Mouse (Mus musculus): ENCODE measurements around the gene Gm43518. TPM values are rescaled to one million over a fixed set of nuclear protein-coding genes. Genes with fewer than 3 reads are reported as not detected.

Gm43518 gene
- polyA plus RNA-seq, 1 experiment from 2014 or later, result 2.4 TPM

DNA sequence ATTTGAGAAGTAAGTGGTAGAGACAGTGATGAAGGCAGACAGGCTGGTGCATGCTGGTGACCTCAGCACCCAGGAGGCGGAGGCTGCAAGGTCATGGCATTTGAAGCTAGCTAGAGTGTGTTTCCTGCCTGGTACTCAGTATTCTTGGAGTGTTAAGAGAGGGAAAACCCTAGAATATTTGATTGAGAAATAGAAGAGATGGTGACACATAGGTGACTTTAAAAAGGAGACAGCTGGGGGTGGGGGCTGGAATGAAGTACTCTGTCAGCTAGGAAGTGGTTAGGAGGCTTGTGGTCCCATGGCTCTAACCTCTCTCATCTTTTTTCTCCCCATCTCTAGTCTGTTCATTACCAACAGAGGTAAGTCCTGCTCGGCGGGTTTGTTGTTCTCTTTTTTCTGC lies 12.4 kb upstream of the Gm43518 start:
- Histone ChIP-seq H3K27ac (ENCODE audit: low read depth, low read length) (no peak overlapping the region), H3K4me2 (replicated peaks; ENCODE audit: low read depth, low read length) (no peak overlapping the region), H3K27me3 (ENCODE audit: control insufficient read depth, insufficient read depth, low read length) (no peaks in the 10 kb centered on the region), H3K4me3 (ENCODE audit: low read depth, low read length) (no peak overlapping the region), H3K36me3 (ENCODE audit: control insufficient read depth, insufficient read depth, low read length) (no peaks in the 10 kb centered on the region), H3K4me1 (replicated peaks; ENCODE audit: control insufficient read depth, insufficient read depth, low read length) (no peaks in the 10 kb centered on the region), H3K9me3 (ENCODE audit: control insufficient read depth, low read length) (no peaks in the 10 kb centered on the region), H3K9ac (ENCODE audit: low read depth, low read length) (no peak overlapping the region)
- no peak for ATAC-seq (ENCODE audit: low FRiP score)
- no peak for DNase-seq (ENCODE audit: low spot score)
- 94% methylated on average over 3 of the region's 3 CpGs for WGBS

DNA sequence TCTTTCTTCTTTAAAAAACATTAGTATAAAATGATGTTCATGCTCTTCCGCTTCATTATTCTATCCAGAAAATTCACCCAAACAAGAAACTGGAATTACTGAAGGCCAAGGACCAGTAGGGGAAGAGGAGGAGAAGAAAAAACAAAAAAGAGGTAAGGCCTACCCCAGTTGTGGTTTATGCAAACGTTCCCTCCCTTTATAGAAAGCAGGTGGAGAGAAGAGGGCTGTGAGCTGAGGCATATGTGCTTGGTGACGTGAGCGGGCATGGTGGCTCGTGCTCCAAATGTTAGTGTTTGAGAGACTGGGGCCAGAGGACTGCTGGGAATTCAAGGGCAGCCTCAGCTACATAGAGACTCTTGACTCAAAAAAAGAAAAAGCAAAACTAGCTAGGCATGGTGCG lies 5.1 kb upstream of the Gm43518 start:
- H3K4me2 ChIP-seq (replicated peaks; ENCODE audit: low read depth, low read length), result no peak overlapping the region
- no peak for ATAC-seq (ENCODE audit: low FRiP score)
- no peaks in the 10 kb centered on the region for H3K9me3 ChIP-seq (ENCODE audit: control insufficient read depth, low read length)
- DNase-seq (ENCODE audit: low spot score), result no peak
- H3K27me3 ChIP-seq (ENCODE audit: control insufficient read depth, insufficient read depth, low read length), result no peaks in the 10 kb centered on the region
- peaks cover 9% of the 10 kb centered on the region; the same call in 1 of the 2 replicates for H3K36me3 ChIP-seq (ENCODE audit: control insufficient read depth, insufficient read depth, low read length)
- no peak overlapping the region for H3K4me3 ChIP-seq (ENCODE audit: low read depth, low read length)
- 93% methylated on average over 6 of the region's 6 CpGs for WGBS
- no peaks in the 10 kb centered on the region for H3K4me1 ChIP-seq (replicated peaks; ENCODE audit: control insufficient read depth, insufficient read depth, low read length)
- no peak overlapping the region for H3K9ac ChIP-seq (ENCODE audit: low read depth, low read length)
- H3K27ac ChIP-seq (ENCODE audit: low read depth, low read length), result no peak overlapping the region

DNA sequence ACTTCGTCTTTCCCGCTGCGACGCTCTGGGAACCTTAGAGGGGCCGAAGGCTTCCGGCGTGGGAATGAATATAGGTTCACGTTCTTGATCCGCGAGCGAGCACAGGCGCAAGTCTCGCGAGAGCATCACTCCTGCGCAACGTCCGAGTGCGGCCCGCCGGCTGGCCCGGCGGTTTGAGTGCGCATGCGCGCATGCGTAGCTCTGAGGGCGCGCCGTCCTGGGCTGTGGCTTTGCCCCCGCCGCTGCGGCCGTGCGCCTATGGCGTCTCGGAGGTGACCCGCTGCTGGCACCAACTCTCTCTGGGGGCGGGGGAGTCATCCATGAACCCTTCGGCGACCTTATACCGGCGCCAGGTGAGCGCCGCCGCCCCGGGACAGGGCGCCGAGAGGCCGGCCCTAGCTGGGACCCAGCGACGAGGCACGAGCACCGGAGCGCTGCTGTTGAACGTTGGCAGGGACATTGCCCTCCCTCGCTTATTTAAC lies 3.3 kb downstream of the Gm43518 start, which contains the start of gene Ccdc62:
Gene Ccdc62, plus strand, starts transcription at position 172 of the 482 bp plus-strand sequence.
- H3K9ac ChIP-seq (ENCODE audit: low read depth, low read length), result peak within 1 kb of the TSS; percentile 92
- no peaks in the 10 kb centered on the region for H3K9me3 ChIP-seq (ENCODE audit: control insufficient read depth, low read length)
- ATAC-seq (ENCODE audit: low FRiP score) (peak; percentile 97), DNase-seq (ENCODE audit: low spot score) (peak; percentile 98)
- no peaks in the 10 kb centered on the region for H3K27me3 ChIP-seq (ENCODE audit: control insufficient read depth, insufficient read depth, low read length)
- peak within 1 kb of the TSS; percentile 68 for H3K4me2 ChIP-seq (replicated peaks; ENCODE audit: low read depth, low read length)
- H3K27ac ChIP-seq (ENCODE audit: low read depth, low read length), result peak within 1 kb of the TSS; percentile 69
- peak within 1 kb of the TSS; percentile 69 for H3K4me3 ChIP-seq (ENCODE audit: low read depth, low read length)
- H3K4me1 ChIP-seq (replicated peaks; ENCODE audit: control insufficient read depth, insufficient read depth, low read length), result no peaks in the 10 kb centered on the region
- H3K36me3 ChIP-seq (ENCODE audit: control insufficient read depth, insufficient read depth, low read length), result 0 out of 2 replicates have a peak, but pooled peaks cover 3% of the 10 kb centered on the region
- 0% methylated on average over 51 of the region's 56 CpGs for WGBS

DNA sequence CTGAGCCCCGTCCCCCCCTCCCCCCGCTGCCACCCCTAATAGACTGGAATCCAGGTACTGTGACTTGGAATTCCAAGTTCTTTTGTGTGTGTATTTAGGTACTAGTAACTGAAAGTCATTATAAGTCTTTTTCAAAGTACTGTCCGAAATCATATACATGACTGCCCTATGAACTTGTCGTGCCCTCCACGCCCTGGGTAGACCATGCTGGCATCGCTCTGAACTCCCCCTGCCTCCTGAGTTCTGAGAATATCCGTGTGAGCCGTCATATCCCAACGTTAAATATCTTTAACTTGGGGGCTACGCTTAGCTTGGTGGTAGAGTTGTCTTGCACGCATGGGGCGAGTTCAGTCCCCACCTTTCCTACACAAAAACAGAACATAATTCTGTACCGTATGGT lies 3.9 kb downstream of the Gm43518 start:
- Histone ChIP-seq H3K36me3 (ENCODE audit: control insufficient read depth, insufficient read depth, low read length) (0 out of 2 replicates have a peak, but pooled peaks cover 3% of the 10 kb centered on the region), H3K4me3 (ENCODE audit: low read depth, low read length) (peak overlapping the region; percentile 69), H3K4me1 (replicated peaks; ENCODE audit: control insufficient read depth, insufficient read depth, low read length) (no peaks in the 10 kb centered on the region), H3K9ac (ENCODE audit: low read depth, low read length) (peak overlapping the region; percentile 92), H3K9me3 (ENCODE audit: control insufficient read depth, low read length) (no peaks in the 10 kb centered on the region), H3K27me3 (ENCODE audit: control insufficient read depth, insufficient read depth, low read length) (no peaks in the 10 kb centered on the region), H3K27ac (ENCODE audit: low read depth, low read length) (no peak overlapping the region), H3K4me2 (replicated peaks; ENCODE audit: low read depth, low read length) (peak overlapping the region; percentile 68)
- WGBS, result 54% methylated on average over 13 of the region's 13 CpGs
- ATAC-seq (ENCODE audit: low FRiP score), result no peak
- DNase-seq (ENCODE audit: low spot score), result no peak

DNA sequence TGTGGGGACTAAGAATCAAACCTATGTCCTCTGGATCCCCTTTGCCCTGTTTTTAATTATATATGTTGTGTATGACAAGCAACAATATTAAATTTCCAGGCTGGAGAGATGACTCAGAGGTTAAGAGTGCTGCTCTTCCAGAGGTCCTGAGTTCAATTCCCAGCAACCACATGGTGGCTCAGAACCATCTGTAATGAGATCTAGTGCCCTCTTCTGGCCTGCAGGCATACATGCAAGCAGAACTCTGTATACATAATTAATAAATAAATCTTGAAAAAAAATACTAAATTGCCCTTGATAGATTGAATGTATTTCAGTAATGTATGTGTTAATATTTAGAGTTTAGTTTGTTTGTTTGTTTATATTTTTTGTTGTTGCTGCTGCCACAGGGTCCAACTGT lies 5.7 kb downstream of the Gm43518 start:
- H3K4me3 ChIP-seq (ENCODE audit: low read depth, low read length), result no peak overlapping the region
- no peak for DNase-seq (ENCODE audit: low spot score)
- H3K9ac ChIP-seq (ENCODE audit: low read depth, low read length), result no peak overlapping the region
- no peaks in the 10 kb centered on the region for H3K4me1 ChIP-seq (replicated peaks; ENCODE audit: control insufficient read depth, insufficient read depth, low read length)
- ATAC-seq (ENCODE audit: low FRiP score), result no peak
- H3K27me3 ChIP-seq (ENCODE audit: control insufficient read depth, insufficient read depth, low read length), result no peaks in the 10 kb centered on the region
- H3K4me2 ChIP-seq (replicated peaks; ENCODE audit: low read depth, low read length), result no peak overlapping the region
- H3K36me3 ChIP-seq (ENCODE audit: control insufficient read depth, insufficient read depth, low read length), result no peaks in the 10 kb centered on the region
- H3K27ac ChIP-seq (ENCODE audit: low read depth, low read length), result no peak overlapping the region
- H3K9me3 ChIP-seq (ENCODE audit: control insufficient read depth, low read length), result no peaks in the 10 kb centered on the region

DNA sequence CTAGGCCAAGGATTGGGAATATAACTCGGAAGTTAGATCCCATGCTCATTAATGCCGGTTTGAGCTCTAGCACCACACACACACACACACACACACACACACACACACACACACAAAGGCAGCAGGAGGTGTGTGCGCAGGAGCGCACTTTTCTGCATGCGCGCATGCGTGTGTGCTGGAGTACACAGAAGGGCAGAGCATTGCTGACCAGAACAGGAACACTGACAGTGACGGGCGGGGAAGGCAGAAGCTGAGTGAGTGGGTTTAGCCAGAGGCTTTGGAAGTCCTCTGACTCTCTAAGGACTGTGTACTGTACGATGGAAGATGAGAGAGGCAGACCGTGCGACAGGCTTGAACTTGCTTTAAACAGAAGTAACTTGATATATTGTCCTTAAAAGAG lies 6.3 kb downstream of the Gm43518 start:
- H3K27me3 ChIP-seq (ENCODE audit: control insufficient read depth, insufficient read depth, low read length), result no peaks in the 10 kb centered on the region
- no peak overlapping the region for H3K27ac ChIP-seq (ENCODE audit: low read depth, low read length)
- no peak for ATAC-seq (ENCODE audit: low FRiP score)
- no peaks in the 10 kb centered on the region for H3K9me3 ChIP-seq (ENCODE audit: control insufficient read depth, low read length)
- no peak overlapping the region for H3K9ac ChIP-seq (ENCODE audit: low read depth, low read length)
- no peaks in the 10 kb centered on the region for H3K36me3 ChIP-seq (ENCODE audit: control insufficient read depth, insufficient read depth, low read length)
- no peak for DNase-seq (ENCODE audit: low spot score)
- H3K4me2 ChIP-seq (replicated peaks; ENCODE audit: low read depth, low read length), result no peak overlapping the region
- no peaks in the 10 kb centered on the region for H3K4me1 ChIP-seq (replicated peaks; ENCODE audit: control insufficient read depth, insufficient read depth, low read length)
- H3K4me3 ChIP-seq (ENCODE audit: low read depth, low read length), result no peak overlapping the region
- WGBS, result 87% methylated on average over 12 of the region's 12 CpGs

DNA sequence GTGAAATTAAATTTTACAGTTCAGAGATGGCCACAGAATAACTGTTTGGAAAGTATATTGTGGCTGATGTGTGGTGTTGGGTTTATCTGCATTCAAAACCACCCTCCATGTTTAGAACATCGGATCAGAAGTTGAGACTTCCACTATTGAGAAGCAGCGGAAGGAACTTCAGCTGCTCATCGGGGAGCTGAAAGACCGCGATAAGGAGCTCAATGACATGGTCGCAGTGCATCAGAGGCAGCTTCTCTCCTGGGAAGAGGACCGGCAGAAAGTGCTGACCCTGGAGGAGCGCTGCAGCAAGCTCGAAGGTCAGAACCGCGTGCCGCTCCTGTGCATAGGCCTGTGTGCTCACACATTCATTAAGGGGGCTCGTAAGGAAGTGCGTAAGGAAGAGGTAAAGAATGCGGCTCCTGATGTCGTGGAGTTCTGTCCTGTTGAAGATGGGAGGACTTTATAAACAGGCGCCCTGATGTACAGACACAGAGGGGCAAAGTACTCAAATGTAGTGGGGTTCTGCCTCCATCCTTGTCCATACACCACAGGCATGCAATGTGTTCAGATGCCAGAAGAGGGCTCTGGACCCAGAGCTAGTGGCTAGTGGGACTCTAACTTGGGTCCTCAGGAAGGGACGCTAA lies 6.9 kb downstream of the Gm43518 start:
- H3K4me3 ChIP-seq (ENCODE audit: low read depth, low read length), result no peak overlapping the region
- no peak overlapping the region for H3K9ac ChIP-seq (ENCODE audit: low read depth, low read length)
- H3K27ac ChIP-seq (ENCODE audit: low read depth, low read length), result no peak overlapping the region
- peak; percentile 61 for DNase-seq (ENCODE audit: low spot score)
- H3K36me3 ChIP-seq (ENCODE audit: control insufficient read depth, insufficient read depth, low read length), result no peaks in the 10 kb centered on the region
- no peak for ATAC-seq (ENCODE audit: low FRiP score)
- WGBS, result 38% methylated on average over 18 of the region's 18 CpGs
- no peaks in the 10 kb centered on the region for H3K4me1 ChIP-seq (replicated peaks; ENCODE audit: control insufficient read depth, insufficient read depth, low read length)
- H3K9me3 ChIP-seq (ENCODE audit: control insufficient read depth, low read length), result no peaks in the 10 kb centered on the region
- no peaks in the 10 kb centered on the region for H3K27me3 ChIP-seq (ENCODE audit: control insufficient read depth, insufficient read depth, low read length)
- no peak overlapping the region for H3K4me2 ChIP-seq (replicated peaks; ENCODE audit: low read depth, low read length)

DNA sequence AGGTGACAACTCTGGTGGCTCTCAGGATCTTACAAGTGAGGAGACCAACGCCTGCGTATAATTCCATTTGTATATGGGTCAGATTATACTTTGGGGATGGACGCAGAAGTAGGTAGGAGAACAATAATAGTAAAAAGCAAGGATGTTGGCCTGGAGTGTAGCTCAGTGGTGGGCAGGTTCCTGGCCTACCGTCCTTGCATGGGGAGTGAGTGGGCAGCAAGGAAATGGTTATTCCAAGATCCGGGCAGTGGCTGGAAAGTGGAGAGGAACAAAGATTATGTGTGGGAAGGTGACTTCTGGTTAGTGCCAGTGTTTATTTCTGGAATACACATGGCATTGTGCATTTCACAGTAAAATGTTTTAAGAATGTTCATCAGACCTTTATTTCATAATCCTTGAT lies 8.7 kb downstream of the Gm43518 start:
- H3K4me3 ChIP-seq (ENCODE audit: low read depth, low read length), result no peak overlapping the region

DNA sequence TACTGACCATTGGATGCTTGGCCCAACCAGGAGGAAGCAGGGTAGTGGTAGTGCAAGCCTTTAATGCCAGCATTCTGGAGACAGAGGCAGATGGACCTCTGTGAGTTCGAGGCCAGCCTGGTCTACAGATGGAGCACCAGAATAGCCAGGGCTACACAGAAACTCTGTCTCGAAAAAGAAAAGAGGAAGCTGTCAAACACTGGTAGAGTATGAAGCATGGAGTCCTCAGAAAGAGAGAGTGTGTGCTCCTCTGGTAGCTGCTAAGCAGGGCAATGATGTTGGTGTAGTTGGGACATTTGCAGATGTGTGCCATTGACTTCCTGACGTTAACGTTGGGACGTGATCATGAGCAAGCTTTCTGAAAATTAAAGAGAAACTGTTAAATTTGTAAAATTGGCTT lies 11.3 kb downstream of the Gm43518 start:
- ATAC-seq (ENCODE audit: low FRiP score) (no peak), DNase-seq (ENCODE audit: low spot score) (no peak)
- Histone ChIP-seq H3K27me3 (ENCODE audit: control insufficient read depth, insufficient read depth, low read length) (no peaks in the 10 kb centered on the region), H3K4me2 (replicated peaks; ENCODE audit: low read depth, low read length) (no peak overlapping the region), H3K4me3 (ENCODE audit: low read depth, low read length) (no peak overlapping the region), H3K9ac (ENCODE audit: low read depth, low read length) (no peak overlapping the region), H3K27ac (ENCODE audit: low read depth, low read length) (no peak overlapping the region), H3K36me3 (ENCODE audit: control insufficient read depth, insufficient read depth, low read length) (no peaks in the 10 kb centered on the region), H3K9me3 (ENCODE audit: control insufficient read depth, low read length) (no peaks in the 10 kb centered on the region), H3K4me1 (replicated peaks; ENCODE audit: control insufficient read depth, insufficient read depth, low read length) (no peaks in the 10 kb centered on the region)
- 94% methylated on average over 5 of the region's 5 CpGs for WGBS

More for the DNA sequence above, 8.7 kb downstream of the Gm43518 start:
- no peak overlapping the region for H3K27ac ChIP-seq (ENCODE audit: low read depth, low read length)
- H3K9ac ChIP-seq (ENCODE audit: low read depth, low read length), result no peak overlapping the region
- H3K9me3 ChIP-seq (ENCODE audit: control insufficient read depth, low read length), result no peaks in the 10 kb centered on the region
- H3K4me1 ChIP-seq (replicated peaks; ENCODE audit: control insufficient read depth, insufficient read depth, low read length), result no peaks in the 10 kb centered on the region
- DNase-seq (ENCODE audit: low spot score) (no peak), ATAC-seq (ENCODE audit: low FRiP score) (no peak)
- no peaks in the 10 kb centered on the region for H3K36me3 ChIP-seq (ENCODE audit: control insufficient read depth, insufficient read depth, low read length)
- 90% methylated on average over 5 of the region's 5 CpGs for WGBS
- H3K4me2 ChIP-seq (replicated peaks; ENCODE audit: low read depth, low read length), result no peak overlapping the region
- no peaks in the 10 kb centered on the region for H3K27me3 ChIP-seq (ENCODE audit: control insufficient read depth, insufficient read depth, low read length)
